Comparison of ENCODE assay signal across 9 mouse cellular contexts in genomic region chr11:85849037-85849436, GRCm38 (mm10). TPM values are rescaled to one million over a fixed set of nuclear protein-coding genes. Genes with fewer than 3 reads are reported as not detected.
DNase-seq lines count a peak whose midpoint lies in the region; ATAC-seq and TF ChIP-seq lines count a peak whose summit lies in the region.
"Had no signal": no experiment of that assay in that cellular context is flagged by ENCODE, and none has a peak within 500 bp of the region (broad histone marks: within the 10 kb centered on the region; RNA-seq: fewer than 3 reads in every experiment).

No protein-coding gene starts in this region.

- H3K9me3 ChIP-seq in CH12.LX (replicated peaks; ENCODE audit: low read length) = no peaks in the 10 kb centered on the region
- H3K9me3 ChIP-seq in intestine, postnatal 0 days (ENCODE audit: control insufficient read depth) = no peaks in the 10 kb centered on the region
- no peaks in the 10 kb centered on the region for H3K9me3 ChIP-seq in liver, embryonic 15.5 days (replicated peaks)

- TF ChIP-seq POLR2A in CH12.LX (IDR thresholded peaks at IDR 0.05; ENCODE audit: low read depth, low read length) = no peak

- peak; percentile 40 for ATAC-seq in intestine, postnatal 0 days
- ATAC-seq in liver, embryonic 15.5 days (ENCODE audit: insufficient read depth) = peak; percentile 35; the same call in 1 of the 2 replicates

- dilution Hi-C loops in CH12.LX (cut with MboI; ENCODE audit: extremely low pct_ligation_motif_present, extremely low pct_unique_long_range_greater_than_20kb, low sequenced_read_pairs) = no loop called here

- H3K27ac ChIP-seq in CH12.LX (ENCODE audit: insufficient read depth, low read depth) = no peak overlapping the region
- H3K27ac ChIP-seq in intestine, postnatal 0 days (ENCODE audit: low read depth, low read length) = no peak overlapping the region
- no peak overlapping the region for H3K27ac ChIP-seq in liver, embryonic 15.5 days (replicated peaks)

- TF ChIP-seq RAD21 in CH12.LX (IDR thresholded peaks at IDR 0.05; ENCODE audit: low read depth, low read length) = peak; percentile 99

- TF ChIP-seq EP300 in CH12.LX (IDR thresholded peaks at IDR 0.05; ENCODE audit: low read length) = no peak

- H3K36me3 ChIP-seq in CH12.LX (replicated peaks in 1 of 2; ENCODE audit: control insufficient read depth in 1 of 2, insufficient read depth in 1 of 2, low read length in 1 of 2) = no peaks in the 10 kb centered on the region
- no peaks in the 10 kb centered on the region for H3K36me3 ChIP-seq in intestine, postnatal 0 days (ENCODE audit: control insufficient read depth, insufficient read depth)
- H3K36me3 ChIP-seq in liver, embryonic 15.5 days (replicated peaks) = no peaks in the 10 kb centered on the region

- peaks cover 6 to 12% of the 10 kb centered on the region in 2 experiments for H3K4me1 ChIP-seq in CH12.LX (ENCODE audit: control insufficient read depth in 1 of 2, insufficient read depth in 2 of 2)
- H3K4me1 ChIP-seq in intestine, postnatal 0 days (replicated peaks; ENCODE audit: control insufficient read depth, insufficient read depth, low read length) = peaks cover 2% of the 10 kb centered on the region; the same call in 1 of the 2 replicates
- H3K4me1 ChIP-seq in liver, embryonic 15.5 days (replicated peaks) = peaks cover 6% of the 10 kb centered on the region

- in situ Hi-C loops in CH12.LX (cut with MboI; ENCODE audit: low pct_ligation_motif_present, low pct_unique_long_range_greater_than_20kb, low sequenced_read_pairs) = loop anchor here (5.0 kb wide), 1 partner anchor 123 kb away; no protein-coding TSS in a partner anchor

- H3K4me2 ChIP-seq in CH12.LX (ENCODE audit: insufficient read depth, low read depth, poor library complexity, severe bottlenecking) = peak overlapping the region; percentile 22; the same call in 1 of the 2 replicates
- H3K4me2 ChIP-seq in intestine, postnatal 0 days (replicated peaks; ENCODE audit: low read depth) = peak overlapping the region; percentile 47
- peak overlapping the region; percentile 29 for H3K4me2 ChIP-seq in liver, embryonic 15.5 days

- WGBS in intestine, postnatal 0 days = 3% methylated on average over 21 of the region's 21 CpGs
- 5% methylated on average over 21 of the region's 21 CpGs for WGBS in liver, embryonic 15.5 days (ENCODE audit: insufficient replicate concordance)

- H3K27me3 ChIP-seq in CH12.LX (replicated peaks) = peaks cover 31% of the 10 kb centered on the region
- peaks cover 10% of the 10 kb centered on the region; the same call in 1 of the 2 replicates for H3K27me3 ChIP-seq in intestine, postnatal 0 days (replicated peaks; ENCODE audit: control insufficient read depth, insufficient read depth, low read length)
- H3K27me3 ChIP-seq in liver, embryonic 15.5 days = peaks cover 64% of the 10 kb centered on the region

- peak; percentile 93 for DNase-seq in CH12.LX (ENCODE audit: extremely low read depth)
- DNase-seq in ZHBTc4 (ENCODE audit: low read depth, low spot score) = peak; percentile 94
- peak; percentile 93 for DNase-seq in embryo, embryonic 10 days (ENCODE audit: low spot score)
- peak; percentile 82 to 83 for DNase-seq in heart, adult 18-20 months
- peak; percentile 83 for DNase-seq in neural tube, embryonic 10.5 days (ENCODE audit: extremely low spot score, low spot score)
- DNase-seq in thymus, postnatal 14 days = peak; percentile 63

- TF ChIP-seq CTCF in CH12.LX (conservative IDR thresholded peaks at IDR 0.05 in 1 of 2, IDR thresholded peaks at IDR 0.05 in 1 of 2; ENCODE audit: low read depth in 2 of 2, low read length in 2 of 2) = peak; percentile 87 to 98
- TF ChIP-seq CTCF in intestine, postnatal 0 days (IDR thresholded peaks at IDR 0.05; ENCODE audit: low read depth) = peak; percentile 96

- H3K9ac ChIP-seq in CH12.LX (ENCODE audit: insufficient read depth, low read depth) = no peak overlapping the region
- H3K9ac ChIP-seq in intestine, postnatal 0 days (ENCODE audit: low read depth, low read length) = no peak overlapping the region
- H3K9ac ChIP-seq in liver, embryonic 15.5 days = no peak overlapping the region

- H3K79me2 ChIP-seq in CH12.LX (replicated peaks; ENCODE audit: control insufficient read depth, extremely low read depth, insufficient read depth, poor library complexity, severe bottlenecking) = no peaks in the 10 kb centered on the region

- no peak overlapping the region for H3K4me3 ChIP-seq in CH12.LX (replicated peaks in 1 of 3; ENCODE audit: low read depth in 2 of 3, low read length in 2 of 3, poor library complexity in 1 of 3)
- no peak overlapping the region for H3K4me3 ChIP-seq in intestine, postnatal 0 days (ENCODE audit: low read depth, low read length)
- no peak overlapping the region for H3K4me3 ChIP-seq in liver, embryonic 15.5 days (replicated peaks)

TF ChIP-seq in CH12.LX, 34 proteins besides CTCF, POLR2A, EP300 and RAD21:
- 0 out of 2 replicates have a peak, but pooled peaks have one; percentile 24 for TF ChIP-seq MXI1 (IDR thresholded peaks at IDR 0.05; ENCODE audit: low read depth, low read length)
- peak; percentile 91 for TF ChIP-seq ZC3H11A (IDR thresholded peaks at IDR 0.05; ENCODE audit: low read depth, low read length)
- no peak for TF ChIP-seq MAZ (IDR thresholded peaks at IDR 0.05; ENCODE audit: low read depth, low read length)
- 0 out of 2 replicates have a peak, but pooled peaks have one; percentile 46 for TF ChIP-seq TBP (conservative IDR thresholded peaks at IDR 0.05; ENCODE audit: low read depth, low read length)
- TF ChIP-seq UBTF (IDR thresholded peaks at IDR 0.05; ENCODE audit: low read depth, low read length) = 0 out of 2 replicates have a peak, but pooled peaks have one; percentile 44
- peak; percentile 47; the same call in 1 of the 2 replicates for TF ChIP-seq IRF4 (IDR thresholded peaks at IDR 0.05; ENCODE audit: low read depth, low read length)
- peak; percentile 32; the same call in 1 of the 2 replicates for TF ChIP-seq MEF2A (IDR thresholded peaks at IDR 0.05; ENCODE audit: borderline replicate concordance, low read depth, low read length)
- TF ChIP-seq NELFE (IDR thresholded peaks at IDR 0.05; ENCODE audit: low read depth, low read length) = peak; percentile 37; the same call in 1 of the 2 replicates
- TF ChIP-seq HCFC1 (IDR thresholded peaks at IDR 0.05; ENCODE audit: low read depth, low read length) = no peak
- peak; percentile 46; the same call in 1 of the 2 replicates for TF ChIP-seq BHLHE40 (IDR thresholded peaks at IDR 0.05; ENCODE audit: low read depth, low read length)
- no peak for TF ChIP-seq ZMIZ1 (IDR thresholded peaks at IDR 0.05; ENCODE audit: low read depth, low read length)
- peak; percentile 98 for TF ChIP-seq SMC3 (IDR thresholded peaks at IDR 0.05; ENCODE audit: low read depth, low read length)
- TF ChIP-seq NRF1 (IDR thresholded peaks at IDR 0.05; ENCODE audit: low read depth, low read length) = peak; percentile 78

RNA-seq across cellular contexts. Expression of gene Gm11444, which starts 1.1 kb away (rescaled TPM):
- not detected in 2 replicates for total RNA-seq in CH12.LX (2012; rRNA removed)
- not detected in 2 replicates for total RNA-seq in CH12.LX (2014; rRNA removed)
- polyA plus RNA-seq in CH12.LX (2012; ENCODE audit: insufficient read length, low read depth) = not detected in 2 replicates
- total RNA-seq in heart, adult 18-20 months (2021) = not detected
- polyA plus RNA-seq in intestine, postnatal 0 days (2015; fragmentation: Nextera tagmentation; extraction: Ambion mirVana) = not detected in 2 replicates
- polyA plus RNA-seq in liver, embryonic 15.5 days (2015; fragmentation: Nextera tagmentation; extraction: Ambion mirVana) = not detected in 2 replicates
- total RNA-seq: left cerebral cortex, postnatal 10 days had no signal

RNA-seq across cellular contexts. Expression of gene Tbx2, which starts 16.7 kb away (rescaled TPM):
- total RNA-seq in CH12.LX (2012; rRNA removed) = 0.04 TPM in 1 of 2 replicates, not detected in the other
- not detected in 2 replicates for total RNA-seq in CH12.LX (2014; rRNA removed)
- 0.14 and 0.17 TPM in 2 replicates for polyA plus RNA-seq in CH12.LX (2012; ENCODE audit: insufficient read length, low read depth)
- total RNA-seq in heart, adult 18-20 months (2021) = 1 to 10 TPM; 3.9 to 4.9 TPM
- polyA plus RNA-seq in intestine, postnatal 0 days (2015; fragmentation: Nextera tagmentation; extraction: Ambion mirVana) = 3.0 and 3.3 TPM in 2 replicates
- polyA plus RNA-seq in liver, embryonic 15.5 days (2015; fragmentation: Nextera tagmentation; extraction: Ambion mirVana) = 0.45 and 0.56 TPM in 2 replicates

RNA-seq across cellular contexts. Expression of gene Tbx4, which starts 37.2 kb away (rescaled TPM):
- total RNA-seq in CH12.LX (2012; rRNA removed) (not detected in 2 replicates), CH12.LX (2014; rRNA removed) (not detected in 2 replicates)
- not detected in 2 replicates for polyA plus RNA-seq in CH12.LX (2012; ENCODE audit: insufficient read length, low read depth)
- under 1 TPM in 1 of 2 experiments, not detected in 1; 0.10 TPM for total RNA-seq in heart, adult 18-20 months (2021)
- polyA plus RNA-seq in intestine, postnatal 0 days (2015; fragmentation: Nextera tagmentation; extraction: Ambion mirVana) = not detected in 2 replicates
- polyA plus RNA-seq in liver, embryonic 15.5 days (2015; fragmentation: Nextera tagmentation; extraction: Ambion mirVana) = not detected in 2 replicates
